Mouse (Mus musculus) lung, adult 18-20 months (tissue): ENCODE data around the gene Lrrc30.

ENCODE experiments used
- DNase-seq, 2 experiments: peaks; one replicate each; pipeline ENCODE4 v3.0.0; 2022; ENCODE audit warnings: mixed read lengths in 2 of 2

Lrrc30 gene

DNA sequence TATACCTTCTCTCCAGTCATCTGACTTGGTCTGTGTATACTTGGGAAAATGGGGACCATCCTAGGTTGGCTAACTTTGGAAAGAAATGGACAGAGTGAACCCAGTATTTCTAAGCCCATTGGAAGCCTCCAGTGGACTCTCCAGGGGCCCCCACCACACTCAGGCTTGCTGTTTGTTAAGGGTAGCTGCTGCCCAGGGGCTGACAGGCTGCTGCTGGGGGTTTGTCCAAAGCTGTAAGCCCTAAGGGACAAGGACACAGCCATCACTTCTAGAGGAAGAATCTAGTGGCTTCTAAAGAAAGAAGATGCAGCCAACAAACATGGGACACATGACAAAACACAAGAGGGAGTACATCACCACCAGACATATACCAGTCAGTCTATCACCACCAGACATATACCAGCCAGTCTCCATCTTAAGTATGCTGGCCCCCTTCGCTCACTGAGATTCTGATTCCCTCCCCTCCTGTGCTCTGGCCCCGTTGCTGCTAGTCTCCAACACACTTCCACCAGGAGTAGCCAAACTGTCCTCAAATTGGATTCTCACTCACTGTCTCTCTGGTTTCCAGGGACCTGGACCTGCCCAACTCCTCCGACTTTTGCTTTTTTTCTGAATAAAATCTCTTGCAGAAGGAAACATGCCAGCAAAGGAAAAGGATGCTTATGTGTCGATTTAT lies 49.7 kb downstream of the Lrrc30 start:
- no peak for DNase-seq

DNA sequence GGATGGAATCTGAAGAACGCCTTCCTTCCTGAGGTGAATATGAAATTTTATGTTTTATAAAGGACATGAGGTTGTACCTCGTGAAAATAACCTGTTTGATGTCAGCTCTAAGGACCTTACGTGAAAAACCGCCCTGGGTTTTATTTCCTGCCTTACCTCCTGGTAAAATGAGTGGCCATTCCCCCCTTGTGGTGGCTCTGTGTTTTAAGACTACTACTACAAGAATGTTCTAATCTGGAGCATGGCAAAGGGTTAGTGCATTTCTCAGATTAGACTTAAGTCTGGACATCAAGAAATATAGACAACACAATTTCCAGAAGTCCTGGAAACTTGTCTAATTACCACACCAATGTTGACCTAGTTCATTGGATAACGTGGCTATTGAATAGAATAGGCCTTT lies 50.7 kb downstream of the Lrrc30 start:
- no peak for DNase-seq
